Mouse (Mus musculus): ENCODE data around the gene Fbh1.

The Fbh1 gene

GRCm38 (mm10) chr2:11777091-11778068, at the start of gene Fbh1, which contains the start of gene Ankrd16:
Fbh1 (minus strand) TSS chr2:11777582.
Ankrd16 (plus strand) TSS chr2:11777876.
- DNase-seq (ENCODE audit: low spot score in 2 of 2) = peak; percentile 98 to 100

GRCm38 (mm10) chr2:11801299-11801930, 24.0 kb upstream of the Fbh1 start:
- no peak for DNase-seq (ENCODE audit: low spot score in 2 of 2)

- no peak for DNase-seq (ENCODE audit: low spot score in 2 of 2)
Observed at GRCm38 (mm10) chr2:11797930-11798364, 20.6 kb upstream of the Fbh1 start.

GRCm38 (mm10) chr2:11794668-11795067, 17.3 kb upstream of the Fbh1 start:
- no peak for DNase-seq (ENCODE audit: low spot score in 2 of 2)

GRCm38 (mm10) chr2:11784159-11784558, 6.8 kb upstream of the Fbh1 start:
- DNase-seq (ENCODE audit: low spot score in 2 of 2) = no peak

GRCm38 (mm10) chr2:11778087-11778823, 873 bp upstream of the Fbh1 start:
- peak; percentile 61 to 85 for DNase-seq (ENCODE audit: low spot score in 2 of 2)

- DNase-seq (ENCODE audit: low spot score in 2 of 2) = no peak
Observed at GRCm38 (mm10) chr2:11776415-11776814, 967 bp downstream of the Fbh1 start.

GRCm38 (mm10) chr2:11775121-11775520, 2.3 kb downstream of the Fbh1 start:
- DNase-seq (ENCODE audit: low spot score in 2 of 2) = no peak

GRCm38 (mm10) chr2:11774426-11774825, 3.0 kb downstream of the Fbh1 start:
- DNase-seq (ENCODE audit: low spot score in 2 of 2) = no peak

GRCm38 (mm10) chr2:11772401-11772800, 5.0 kb downstream of the Fbh1 start:
- DNase-seq (ENCODE audit: low spot score in 2 of 2) = peak; percentile 18 to 26

GRCm38 (mm10) chr2:11771701-11772100, 5.7 kb downstream of the Fbh1 start:
- DNase-seq (ENCODE audit: low spot score in 2 of 2) = no peak

- DNase-seq (ENCODE audit: low spot score in 2 of 2) = no peak
Observed at GRCm38 (mm10) chr2:11767161-11767545, 10.2 kb downstream of the Fbh1 start.

GRCm38 (mm10) chr2:11766485-11767160, 10.8 kb downstream of the Fbh1 start:
- no peak for DNase-seq (ENCODE audit: low spot score in 2 of 2)

- DNase-seq (ENCODE audit: low spot score in 2 of 2) = peak in 1 of 2 experiments; percentile 17
Observed at GRCm38 (mm10) chr2:11765694-11766093, 11.7 kb downstream of the Fbh1 start.

GRCm38 (mm10) chr2:11762541-11762940, 14.8 kb downstream of the Fbh1 start:
- no peak for DNase-seq (ENCODE audit: low spot score in 2 of 2)

GRCm38 (mm10) chr2:11739516-11740051, 37.8 kb downstream of the Fbh1 start:
- no peak for DNase-seq (ENCODE audit: low spot score in 2 of 2)

GRCm38 (mm10) chr2:11738794-11739193, 38.6 kb downstream of the Fbh1 start:
- DNase-seq (ENCODE audit: low spot score in 2 of 2) = no peak

GRCm38 (mm10) chr2:11735853-11736252, 41.5 kb downstream of the Fbh1 start:
- DNase-seq (ENCODE audit: low spot score in 2 of 2) = no peak

- no peak for DNase-seq (ENCODE audit: low spot score in 2 of 2)
Observed at GRCm38 (mm10) chr2:11732978-11733377, 44.4 kb downstream of the Fbh1 start.

- no peak for DNase-seq (ENCODE audit: low spot score in 2 of 2)
Observed at GRCm38 (mm10) chr2:11729091-11729490, 48.3 kb downstream of the Fbh1 start.

- DNase-seq (ENCODE audit: low spot score in 2 of 2) = no peak
Observed at GRCm38 (mm10) chr2:11727574-11727973, 49.8 kb downstream of the Fbh1 start.
